Mouse (Mus musculus): ENCODE results near the gene Kazn. TPM values are rescaled to one million over a fixed set of nuclear protein-coding genes. Genes with fewer than 3 reads are reported as not detected.

Gene Kazn
- polyA plus RNA-seq, 1 experiment, result 0.05 TPM

DNA sequence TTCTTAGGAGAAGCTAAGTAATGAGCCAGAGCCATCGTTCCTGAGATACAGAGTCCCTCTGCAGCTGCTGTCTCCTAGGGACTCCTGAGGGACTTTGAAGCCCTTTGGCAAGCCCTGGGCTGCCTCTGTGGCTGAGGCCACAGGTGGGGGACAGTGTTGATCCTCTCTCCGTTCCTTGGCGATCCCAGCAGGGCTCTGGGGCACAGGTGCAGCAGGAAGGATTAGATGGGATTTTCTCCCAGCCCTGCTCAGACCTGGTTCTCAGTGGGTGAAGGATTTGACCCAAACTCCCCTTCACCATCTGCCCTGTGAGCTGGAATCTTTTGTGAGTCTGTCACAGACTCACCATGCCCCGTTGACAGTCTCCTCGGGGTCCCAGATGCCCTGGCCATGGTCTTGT is 7.5 kb upstream of the Kazn start:
- TF ChIP-seq GATA1 (IDR thresholded peaks at IDR 0.05; ENCODE audit: low read length) (no peak), TAL1 (IDR thresholded peaks at IDR 0.05; ENCODE audit: low read length) (no peak)
- Histone ChIP-seq H3K4me1 (ENCODE audit: control insufficient read depth) (no peaks in the 10 kb centered on the region; the same call in 1 of the 2 replicates), H3K9me3 (ENCODE audit: control insufficient read depth, low read length) (no peaks in the 10 kb centered on the region)

DNA sequence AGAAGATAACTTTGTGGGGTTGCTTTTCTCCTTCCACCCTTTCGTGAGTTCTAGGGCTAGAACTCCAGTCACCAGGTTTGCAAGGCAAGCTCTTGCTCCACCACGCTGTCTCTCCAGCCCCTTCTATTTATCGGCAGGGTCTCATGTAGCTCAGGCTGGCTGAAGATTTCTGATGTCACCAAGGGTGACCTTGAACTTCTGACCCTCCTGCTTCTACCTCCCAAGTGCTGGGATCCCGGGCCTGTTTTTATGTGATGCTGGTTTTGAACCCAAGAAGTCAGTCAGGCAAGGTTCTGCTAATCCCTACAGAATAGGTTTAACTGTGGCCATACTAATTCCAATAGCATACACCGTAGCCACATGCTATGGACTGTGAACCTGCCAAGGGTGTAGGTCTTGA is 5.4 kb upstream of the Kazn start:
- H3K27me3 ChIP-seq (ENCODE audit: control insufficient read depth), result peaks cover 1% of the 10 kb centered on the region
- H3K36me3 ChIP-seq (ENCODE audit: control insufficient read depth), result no peaks in the 10 kb centered on the region
- no peak for TF ChIP-seq GATA1 (IDR thresholded peaks at IDR 0.05; ENCODE audit: low read length)
- no peak for TF ChIP-seq TAL1 (IDR thresholded peaks at IDR 0.05; ENCODE audit: low read length)
- no peaks in the 10 kb centered on the region; the same call in 1 of the 2 replicates for H3K4me1 ChIP-seq (ENCODE audit: control insufficient read depth)
- H3K4me3 ChIP-seq (replicated peaks), result no peak overlapping the region
- no peaks in the 10 kb centered on the region for H3K9me3 ChIP-seq (ENCODE audit: control insufficient read depth, low read length)

More for the DNA sequence above, 7.5 kb upstream of the Kazn start:
- Histone ChIP-seq H3K4me3 (replicated peaks) (no peak overlapping the region), H3K36me3 (ENCODE audit: control insufficient read depth) (no peaks in the 10 kb centered on the region), H3K27me3 (ENCODE audit: control insufficient read depth) (no peaks in the 10 kb centered on the region)

DNA sequence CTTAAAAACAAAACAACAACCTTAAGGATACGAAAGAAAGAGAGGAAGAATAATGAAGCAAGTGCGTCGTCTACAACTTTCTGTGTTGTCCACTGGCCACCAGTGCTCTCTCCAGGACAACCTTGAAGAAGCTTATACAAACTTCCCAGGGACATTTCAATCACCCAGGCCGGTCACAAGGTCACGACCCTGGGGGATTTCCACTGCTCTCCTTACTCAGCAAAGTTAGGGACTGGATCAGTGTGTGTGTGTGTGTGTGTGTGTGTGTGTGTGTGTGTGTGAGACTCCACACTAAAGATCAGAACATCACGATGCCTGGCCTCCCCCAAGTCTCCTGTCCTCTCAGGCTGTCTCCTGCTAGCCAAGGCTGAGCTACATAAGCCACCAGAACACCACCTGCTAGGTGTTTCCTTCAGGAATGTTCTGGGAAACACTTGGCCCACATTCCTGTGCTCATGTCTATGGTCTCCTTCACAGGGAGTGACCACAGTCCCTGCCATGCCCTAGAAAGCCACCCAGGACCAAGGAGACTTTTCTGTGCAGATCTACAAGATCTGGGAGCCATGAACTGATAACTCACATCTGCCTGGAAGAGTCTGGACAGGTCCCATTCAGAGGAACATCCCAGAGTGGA is 3.7 kb upstream of the Kazn start:
- Histone ChIP-seq H3K36me3 (ENCODE audit: control insufficient read depth) (no peaks in the 10 kb centered on the region), H3K4me1 (ENCODE audit: control insufficient read depth) (peaks cover 12% of the 10 kb centered on the region), H3K9me3 (ENCODE audit: control insufficient read depth, low read length) (no peaks in the 10 kb centered on the region), H3K27me3 (ENCODE audit: control insufficient read depth) (peaks cover 19% of the 10 kb centered on the region), H3K4me3 (replicated peaks) (no peak overlapping the region)
- no peak for TF ChIP-seq GATA1 (IDR thresholded peaks at IDR 0.05; ENCODE audit: low read length)
- TF ChIP-seq TAL1 (IDR thresholded peaks at IDR 0.05; ENCODE audit: low read length), result no peak

DNA sequence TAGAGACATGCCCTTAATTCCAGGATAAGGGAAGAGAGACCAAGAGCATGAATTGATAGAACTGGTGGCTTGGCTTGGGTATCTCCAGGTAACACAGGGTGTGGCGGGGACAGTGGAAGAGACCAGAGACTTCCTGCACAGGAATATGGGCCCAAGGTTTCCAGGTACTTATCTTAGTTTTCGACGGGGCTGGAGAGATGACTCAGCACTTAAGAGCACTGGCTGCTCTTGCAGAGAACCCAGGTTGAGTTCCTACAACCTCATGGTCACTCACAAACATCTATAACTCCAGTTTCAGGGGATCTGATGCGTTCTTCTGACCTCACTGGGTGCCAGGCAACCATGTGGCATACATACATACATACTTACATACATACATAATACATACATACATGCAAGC is 3.0 kb upstream of the Kazn start:
- Histone ChIP-seq H3K4me1 (ENCODE audit: control insufficient read depth) (peaks cover 12% of the 10 kb centered on the region), H3K9me3 (ENCODE audit: control insufficient read depth, low read length) (no peaks in the 10 kb centered on the region), H3K4me3 (replicated peaks) (no peak overlapping the region), H3K27me3 (ENCODE audit: control insufficient read depth) (peaks cover 23% of the 10 kb centered on the region), H3K36me3 (ENCODE audit: control insufficient read depth) (no peaks in the 10 kb centered on the region)
- TF ChIP-seq GATA1 (IDR thresholded peaks at IDR 0.05; ENCODE audit: low read length), result no peak
- TF ChIP-seq TAL1 (IDR thresholded peaks at IDR 0.05; ENCODE audit: low read length), result no peak

DNA sequence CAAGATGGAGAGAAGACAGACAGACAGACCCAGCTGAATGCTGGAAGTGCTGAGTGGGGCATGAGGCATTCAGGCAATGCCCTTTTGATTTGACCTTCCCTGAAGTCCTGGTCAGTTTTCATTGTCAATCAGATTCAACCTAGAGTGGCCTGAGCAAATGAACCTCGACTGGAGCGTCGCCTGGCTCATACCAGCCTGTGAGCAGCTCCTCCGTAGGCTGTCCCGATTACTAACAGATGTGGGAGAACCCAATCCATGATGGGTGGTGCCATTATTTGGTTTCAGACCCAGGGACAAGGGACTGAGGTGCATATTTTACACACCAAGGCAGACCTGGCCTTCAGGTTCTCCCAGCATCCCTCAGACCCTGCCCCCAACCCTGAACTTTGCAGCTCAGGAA is 1.7 kb upstream of the Kazn start:
- Histone ChIP-seq H3K27me3 (ENCODE audit: control insufficient read depth) (peaks cover 23% of the 10 kb centered on the region), H3K4me3 (replicated peaks) (no peak overlapping the region), H3K9me3 (ENCODE audit: control insufficient read depth, low read length) (no peaks in the 10 kb centered on the region), H3K4me1 (ENCODE audit: control insufficient read depth) (peaks cover 12% of the 10 kb centered on the region), H3K36me3 (ENCODE audit: control insufficient read depth) (no peaks in the 10 kb centered on the region)
- TF ChIP-seq TAL1 (IDR thresholded peaks at IDR 0.05; ENCODE audit: low read length) (no peak), GATA1 (IDR thresholded peaks at IDR 0.05; ENCODE audit: low read length) (no peak)

DNA sequence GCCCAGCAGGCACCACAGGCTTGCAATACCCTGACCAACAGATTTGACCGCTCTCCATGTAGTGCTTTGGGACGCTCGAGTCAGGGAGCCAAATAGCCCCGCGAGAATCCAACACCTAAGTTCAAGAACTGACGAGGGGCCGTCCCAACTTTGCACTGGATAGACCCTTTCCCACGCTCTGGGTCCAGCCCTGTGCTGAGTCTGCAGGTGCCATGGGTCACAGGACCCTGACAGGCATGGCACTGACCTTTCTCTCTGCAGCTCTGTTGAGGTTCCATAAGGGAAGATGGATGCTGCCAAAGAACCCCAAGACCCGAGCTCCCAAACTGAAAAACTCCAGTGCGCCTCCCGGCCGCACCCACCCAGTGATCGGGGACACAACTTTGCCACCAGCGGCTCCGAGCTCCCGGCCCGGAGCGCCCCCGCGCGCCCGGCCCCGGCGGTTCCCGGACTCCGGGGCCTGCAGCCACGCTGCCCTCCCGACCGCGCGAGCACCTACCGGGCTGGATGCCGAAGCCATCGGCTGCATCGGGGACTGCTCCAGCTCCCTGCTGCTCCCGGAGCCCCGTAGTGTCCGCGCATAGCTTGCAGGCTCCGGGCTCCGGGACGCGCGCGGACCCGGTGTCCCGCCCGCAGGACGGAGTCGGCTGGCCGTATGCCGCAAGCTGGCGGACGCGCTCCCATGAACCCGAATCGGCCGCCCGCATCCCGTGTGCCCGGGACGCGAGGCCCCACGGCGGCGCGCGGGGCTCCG is 538 bp downstream of the Kazn start:
- TF ChIP-seq GATA1 (IDR thresholded peaks at IDR 0.05; ENCODE audit: low read length), result no peak
- TF ChIP-seq TAL1 (IDR thresholded peaks at IDR 0.05; ENCODE audit: low read length), result no peak
- H3K27me3 ChIP-seq (ENCODE audit: control insufficient read depth), result peaks cover 23% of the 10 kb centered on the region
- peaks cover 12% of the 10 kb centered on the region for H3K4me1 ChIP-seq (ENCODE audit: control insufficient read depth)
- no peaks in the 10 kb centered on the region for H3K36me3 ChIP-seq (ENCODE audit: control insufficient read depth)
- peak overlapping the region; percentile 57 for H3K4me3 ChIP-seq (replicated peaks)
- no peaks in the 10 kb centered on the region for H3K9me3 ChIP-seq (ENCODE audit: control insufficient read depth, low read length)

DNA sequence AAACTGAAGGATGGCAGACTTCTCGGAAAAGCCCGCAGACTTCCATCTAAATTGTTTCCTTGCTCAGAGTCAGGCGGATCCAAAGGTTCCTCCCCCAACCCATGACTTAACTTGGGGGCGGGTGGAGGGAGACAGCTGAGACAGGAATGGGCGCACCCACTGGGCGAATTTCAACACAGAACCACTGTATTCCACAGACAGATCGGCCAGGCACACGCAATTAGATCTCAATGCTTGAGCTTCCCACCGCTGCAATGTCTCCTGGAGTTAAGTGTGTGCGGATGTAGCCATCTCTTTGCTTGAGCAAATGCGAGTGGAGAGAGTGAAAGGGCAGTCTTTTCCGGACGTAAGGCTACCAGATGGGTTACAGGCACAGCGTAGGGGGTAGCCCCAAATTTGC is 1.2 kb downstream of the Kazn start:
- TF ChIP-seq GATA1 (IDR thresholded peaks at IDR 0.05; ENCODE audit: low read length), result no peak
- no peak for TF ChIP-seq TAL1 (IDR thresholded peaks at IDR 0.05; ENCODE audit: low read length)
- no peaks in the 10 kb centered on the region for H3K36me3 ChIP-seq (ENCODE audit: control insufficient read depth)
- H3K27me3 ChIP-seq (ENCODE audit: control insufficient read depth), result peaks cover 23% of the 10 kb centered on the region
- peak overlapping the region; percentile 57 for H3K4me3 ChIP-seq (replicated peaks)
- peaks cover 12% of the 10 kb centered on the region for H3K4me1 ChIP-seq (ENCODE audit: control insufficient read depth)
- H3K9me3 ChIP-seq (ENCODE audit: control insufficient read depth, low read length), result no peaks in the 10 kb centered on the region

DNA sequence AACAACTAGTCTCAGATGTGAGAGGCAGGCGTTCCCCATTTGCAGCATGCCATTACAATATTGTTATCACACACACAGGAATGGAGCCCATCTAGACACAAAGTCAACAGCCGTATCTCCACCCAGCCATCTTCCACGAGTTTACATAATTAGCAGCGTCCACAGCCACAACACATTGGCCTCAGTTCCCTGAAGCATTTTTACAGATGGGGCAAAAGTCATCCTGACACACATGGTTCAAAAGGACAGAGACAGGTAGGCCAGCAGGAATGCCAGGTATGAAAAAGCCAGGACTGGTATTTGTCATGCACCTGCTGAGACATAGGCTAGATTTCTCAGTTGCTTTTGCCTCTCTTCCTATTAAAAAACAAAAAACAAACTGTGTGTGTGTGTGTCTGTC is 2.5 kb downstream of the Kazn start:
- Histone ChIP-seq H3K4me3 (replicated peaks) (no peak overlapping the region), H3K36me3 (ENCODE audit: control insufficient read depth) (no peaks in the 10 kb centered on the region), H3K9me3 (ENCODE audit: control insufficient read depth, low read length) (no peaks in the 10 kb centered on the region), H3K4me1 (ENCODE audit: control insufficient read depth) (peaks cover 12% of the 10 kb centered on the region), H3K27me3 (ENCODE audit: control insufficient read depth) (peaks cover 23% of the 10 kb centered on the region)
- TF ChIP-seq TAL1 (IDR thresholded peaks at IDR 0.05; ENCODE audit: low read length) (no peak), GATA1 (IDR thresholded peaks at IDR 0.05; ENCODE audit: low read length) (no peak)

DNA sequence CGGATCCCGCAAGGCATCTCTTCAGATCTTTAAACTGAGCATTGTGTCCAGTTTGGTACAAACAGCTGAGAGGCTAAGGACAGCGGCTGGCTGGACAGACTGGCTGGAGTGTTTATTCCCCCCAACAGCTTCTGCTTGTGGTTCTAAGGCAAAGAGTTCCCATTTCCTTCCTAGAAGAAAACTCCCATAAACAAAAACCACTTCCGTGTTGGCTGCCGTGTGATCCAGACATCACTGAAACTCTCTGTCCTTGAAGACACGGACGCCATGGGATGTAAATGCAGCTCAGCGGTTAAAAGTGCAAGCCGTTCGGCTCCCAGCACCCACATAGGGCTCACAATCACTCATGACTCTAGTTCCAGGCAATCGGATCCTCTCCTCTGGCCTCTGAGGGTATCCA is 3.8 kb downstream of the Kazn start:
- H3K36me3 ChIP-seq (ENCODE audit: control insufficient read depth), result no peaks in the 10 kb centered on the region
- H3K4me3 ChIP-seq (replicated peaks), result no peak overlapping the region
- TF ChIP-seq TAL1 (IDR thresholded peaks at IDR 0.05; ENCODE audit: low read length) (no peak), GATA1 (IDR thresholded peaks at IDR 0.05; ENCODE audit: low read length) (no peak)
- peaks cover 23% of the 10 kb centered on the region for H3K27me3 ChIP-seq (ENCODE audit: control insufficient read depth)
- H3K9me3 ChIP-seq (ENCODE audit: control insufficient read depth, low read length), result no peaks in the 10 kb centered on the region
- H3K4me1 ChIP-seq (ENCODE audit: control insufficient read depth), result peaks cover 12% of the 10 kb centered on the region

Measured in erythroblast, embryonic 14.5 days (primary cell).